Mouse (Mus musculus) MEL (cell line): ENCODE results near the gene S100a5.

Experiments used
- BHLHE40 ChIP-seq: IDR thresholded peaks from 2 replicates; pipeline ENCODE4 v1.6.1; 2012; ENCODE audit warnings: low read depth, mild to moderate bottlenecking, inconsistent platforms, low read length, improper control_type of control experiment, borderline replicate concordance
- CHD2 ChIP-seq: IDR thresholded peaks from 2 replicates; pipeline ENCODE4 v1.6.1; 2011; ENCODE audit warnings: low read length, improper control_type of control experiment
- CTCF ChIP-seq, 3 experiments: IDR thresholded peaks in 2 of 3; conservative IDR thresholded peaks in 1 of 3; 2 replicates each; pipeline ENCODE4 v1.5.1; 2011 to 2012; ENCODE audit warnings: low read length in 3 of 3, low read depth in 2 of 3, mild to moderate bottlenecking in 2 of 3, improper control_type of control experiment in 1 of 3, inconsistent platforms in 1 of 3, mixed read lengths in 1 of 3, moderate library complexity in 1 of 3; ENCODE audit not compliant: control insufficient read depth in 1 of 3, insufficient read depth in 1 of 3, poor library complexity in 1 of 3, severe bottlenecking in 1 of 3
- EP300 ChIP-seq, 2 experiments: IDR thresholded peaks; 2 replicates each; pipeline ENCODE4 v1.6.1; 2011; ENCODE audit warnings: improper control_type of control experiment in 2 of 2, low read length in 2 of 2, low read depth in 1 of 2, mild to moderate bottlenecking in 1 of 2
- GATA1 ChIP-seq: IDR thresholded peaks from 2 replicates; pipeline ENCODE4 v1.6.1; 2011; ENCODE audit warnings: low read depth, low read length, improper control_type of control experiment
- JUND ChIP-seq: IDR thresholded peaks from 2 replicates; pipeline ENCODE4 v1.6.1; 2011; ENCODE audit warnings: low read depth, mild to moderate bottlenecking, improper control_type of control experiment, low read length
- MYC ChIP-seq: IDR thresholded peaks from 2 replicates; pipeline ENCODE4 v1.6.1; 2011; ENCODE audit warnings: low read depth, mild to moderate bottlenecking, low read length, improper control_type of control experiment, moderate library complexity
- POLR2A ChIP-seq, 2 experiments: IDR thresholded peaks; 2 replicates each; pipeline ENCODE4 v1.6.1; 2011 to 2012; ENCODE audit warnings: low read length in 2 of 2, mild to moderate bottlenecking in 2 of 2, control low read depth in 1 of 2, improper control_type of control experiment in 1 of 2, low read depth in 1 of 2, moderate library complexity in 1 of 2; ENCODE audit not compliant: control insufficient read depth in 1 of 2, insufficient read depth in 1 of 2, poor library complexity in 1 of 2
- RAD21 ChIP-seq: IDR thresholded peaks from 2 replicates; pipeline ENCODE4 v1.6.1; 2011; ENCODE audit warnings: mild to moderate bottlenecking, low read depth, low read length, improper control_type of control experiment
- RCOR1 ChIP-seq: IDR thresholded peaks from 2 replicates; pipeline ENCODE4 v1.6.1; 2012; ENCODE audit warnings: low read depth, mild to moderate bottlenecking, inconsistent platforms, low read length, improper control_type of control experiment
- SMC3 ChIP-seq: IDR thresholded peaks from 2 replicates; pipeline ENCODE4 v1.6.1; 2011; ENCODE audit warnings: low read depth, low read length, improper control_type of control experiment
- ZKSCAN1 ChIP-seq: IDR thresholded peaks from 2 replicates; pipeline ENCODE4 v1.6.1; 2012; ENCODE audit warnings: low read depth, mild to moderate bottlenecking, inconsistent platforms, low read length, improper control_type of control experiment, moderate library complexity
- ZNF384 ChIP-seq: IDR thresholded peaks from 2 replicates; pipeline ENCODE4 v1.6.1; 2012; ENCODE audit warnings: low read depth, mild to moderate bottlenecking, inconsistent platforms, low read length, improper control_type of control experiment

GRCm38 (mm10) chr3:90586016-90586643 is 22.2 kb upstream of the S100a5 start:
- TF ChIP-seq ZKSCAN1 (no peak), POLR2A (IDR thresholded peaks at IDR 0.05; ENCODE audit: control insufficient read depth in 1 of 2, insufficient read depth in 1 of 2, low read depth in 1 of 2, low read length in 2 of 2, poor library complexity in 1 of 2) (no peak), RAD21 (no peak), RCOR1 (no peak), CTCF (IDR thresholded peaks at IDR 0.05 in 2 of 3, conservative IDR thresholded peaks at IDR 0.05 in 1 of 3; ENCODE audit: control insufficient read depth in 1 of 3, insufficient read depth in 1 of 3, low read depth in 2 of 3, low read length in 3 of 3, poor library complexity in 1 of 3, severe bottlenecking in 1 of 3) (no peak), JUND (no peak), GATA1 (no peak), ZNF384 (no peak), SMC3 (no peak), EP300 (IDR thresholded peaks at IDR 0.05; ENCODE audit: low read depth in 1 of 2, low read length in 2 of 2) (no peak), MYC (no peak), CHD2 (no peak), BHLHE40 (no peak)
